Mouse (Mus musculus) C2C12 (cell line): Measurements from ENCODE around the gene Cd9. TPM values are rescaled to one million over a fixed set of nuclear protein-coding genes. Genes with fewer than 3 reads are reported as not detected.

Experiments
- H3K27me3 ChIP-seq: one replicate; pipeline ENCODE4 v1.6.1; 2011; ENCODE audit not compliant: control insufficient read depth, insufficient read depth, insufficient read length
- H3K36me3 ChIP-seq: one replicate; pipeline ENCODE4 v1.6.1; 2011; ENCODE audit not compliant: control insufficient read depth, insufficient read depth
- H3K4me3 ChIP-seq: one replicate; pipeline ENCODE4 v1.5.1; 2011; ENCODE audit warnings: mild to moderate bottlenecking, control low read depth; ENCODE audit not compliant: poor library complexity, insufficient read depth, severe bottlenecking
- H3K79me2 ChIP-seq: one replicate; pipeline ENCODE4 v1.6.1; 2011; ENCODE audit not compliant: control insufficient read depth, insufficient read depth
- H3K79me3 ChIP-seq: one replicate; pipeline ENCODE4 v1.6.1; 2011; ENCODE audit warnings: low read depth, control low read depth
- H3ac ChIP-seq: one replicate; pipeline ENCODE3; 2011; ENCODE audit warnings: low read depth; ENCODE audit not compliant: control insufficient read depth, insufficient read length
- CEBPB ChIP-seq: IDR thresholded peaks from one replicate; pipeline ENCODE4 v1.6.1; 2011; ENCODE audit warnings: low read depth, mild to moderate bottlenecking, control low read depth, moderate library complexity
- CTCF ChIP-seq: IDR thresholded peaks from one replicate; pipeline ENCODE4 v1.5.1; 2011; ENCODE audit not compliant: control insufficient read depth, insufficient read depth, insufficient read length
- FOSL1 ChIP-seq: IDR thresholded peaks from one replicate; pipeline ENCODE4 v1.8.0; 2011; ENCODE audit warnings: mild to moderate bottlenecking, low read length; ENCODE audit not compliant: poor library complexity, insufficient read depth, severe bottlenecking
- MAX ChIP-seq: IDR thresholded peaks from one replicate; pipeline ENCODE4 v1.6.1; 2011; ENCODE audit warnings: mild to moderate bottlenecking, control low read depth
- MYOD1 ChIP-seq: IDR thresholded peaks from one replicate; pipeline ENCODE4 v1.6.1; 2011; ENCODE audit warnings: low read depth; ENCODE audit not compliant: control insufficient read depth, insufficient read length
- MYOG ChIP-seq: IDR thresholded peaks from one replicate; pipeline ENCODE4 v1.6.1; 2011; ENCODE audit not compliant: control insufficient read depth, insufficient read length; ENCODE audit errors: extremely low read depth
- USF1 ChIP-seq: IDR thresholded peaks from one replicate; pipeline ENCODE4 v1.6.1; 2011; ENCODE audit warnings: low read depth, mild to moderate bottlenecking, control low read depth, moderate library complexity
- polyA plus RNA-seq: library from polyadenylated mRNA; unstranded; fragments of >200 nt; fragmentation: generic; extraction: Trizol; gene quantifications from one replicate; pipeline ENCODE4 v1.2.1, GENCODE M21; 2012; ENCODE audit warnings: missing spikeins

Gene Cd9
- polyA plus RNA-seq, 1 experiment, result 236 TPM

DNA sequence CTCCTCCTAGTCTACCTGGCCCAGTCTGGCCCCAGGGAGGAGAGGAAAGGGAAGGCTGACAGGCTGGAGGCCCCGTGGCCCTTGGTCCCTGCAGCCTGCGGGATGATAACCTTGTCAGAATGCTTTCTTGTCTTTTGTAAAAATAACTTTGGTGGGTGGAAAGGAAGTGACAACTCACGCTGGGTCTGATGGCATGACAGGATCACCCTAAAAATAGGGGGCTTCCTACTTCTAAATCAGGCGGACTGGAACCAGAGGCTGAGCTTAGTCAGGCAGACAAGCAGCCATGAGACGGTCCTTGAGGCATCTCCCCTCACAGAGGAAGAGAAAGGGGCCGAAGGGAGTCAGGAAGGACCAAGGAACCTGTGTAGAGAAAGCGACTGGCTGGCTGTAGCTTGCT lies 23.3 kb downstream of the Cd9 start:
- peaks cover 51% of the 10 kb centered on the region for H3K36me3 ChIP-seq
- no peak overlapping the region for H3K4me3 ChIP-seq
- peaks cover 94% of the 10 kb centered on the region for H3K79me2 ChIP-seq
- no peak overlapping the region for H3ac ChIP-seq
- peaks cover 49% of the 10 kb centered on the region for H3K79me3 ChIP-seq
- TF ChIP-seq MAX (no peak), FOSL1 (no peak), MYOD1 (no peak), CTCF (no peak), MYOG (no peak), CEBPB (no peak), USF1 (no peak)
- no peaks in the 10 kb centered on the region for H3K27me3 ChIP-seq

GRCm38 (mm10) chr6:125470616-125471015 lies 24.0 kb downstream of the Cd9 start:
- Histone ChIP-seq H3K4me3 (no peak overlapping the region), H3K36me3 (peaks cover 58% of the 10 kb centered on the region), H3ac (no peak overlapping the region), H3K79me2 (peaks cover 94% of the 10 kb centered on the region), H3K27me3 (no peaks in the 10 kb centered on the region), H3K79me3 (peaks cover 46% of the 10 kb centered on the region)
- TF ChIP-seq MAX (no peak), FOSL1 (no peak), USF1 (no peak), CTCF (no peak), CEBPB (no peak), MYOG (no peak), MYOD1 (no peak)

- TF ChIP-seq USF1, result no peak
- TF ChIP-seq FOSL1, result no peak
- no peak for TF ChIP-seq CTCF
- no peak for TF ChIP-seq MYOG
- Histone ChIP-seq H3K79me3 (peaks cover 37% of the 10 kb centered on the region), H3K36me3 (peaks cover 62% of the 10 kb centered on the region), H3K4me3 (no peak overlapping the region), H3K27me3 (no peaks in the 10 kb centered on the region), H3ac (no peak overlapping the region), H3K79me2 (peaks cover 83% of the 10 kb centered on the region)
Observed at GRCm38 (mm10) chr6:125469222-125469621, 25.4 kb downstream of the Cd9 start.

DNA sequence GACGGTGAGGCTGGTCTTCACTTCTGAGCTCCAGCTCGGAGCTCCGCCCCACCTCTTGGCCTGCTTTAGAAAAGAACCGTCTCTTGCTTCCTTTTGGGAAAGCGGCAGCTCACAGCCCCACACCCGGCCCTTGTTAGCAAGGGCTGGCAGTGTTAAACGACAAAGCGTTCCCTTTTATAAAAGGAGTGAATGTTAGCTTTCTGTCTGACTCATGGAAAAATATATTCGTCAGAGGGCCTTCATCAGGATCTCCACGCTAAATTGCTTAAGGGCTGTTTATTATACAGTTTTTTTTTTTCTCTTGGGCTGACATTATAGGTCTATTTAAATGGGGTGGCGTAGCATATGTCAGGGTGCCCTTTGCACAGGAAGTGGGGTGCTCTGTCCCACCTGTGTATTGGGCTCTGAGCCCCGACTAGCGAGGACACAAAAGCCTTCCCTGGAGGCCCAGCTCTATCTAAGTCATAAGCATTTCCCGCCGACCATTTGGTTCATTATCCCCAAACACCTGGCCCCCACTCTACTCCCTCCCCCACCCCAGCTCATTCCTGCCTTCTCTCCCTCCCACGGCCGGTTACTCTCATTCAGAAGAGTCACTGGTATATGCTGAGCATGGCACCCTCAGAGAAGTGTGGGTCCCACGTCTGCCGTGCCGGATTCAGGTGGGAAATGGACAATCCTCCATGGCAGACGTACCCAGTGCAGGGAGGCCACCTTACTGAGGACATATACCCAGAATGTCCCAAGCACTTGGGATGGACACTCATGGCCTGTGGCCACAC lies 26.2 kb downstream of the Cd9 start:
- TF ChIP-seq MYOG (no peak), MAX (no peak), FOSL1 (no peak), CTCF (no peak), MYOD1 (no peak), USF1 (no peak), CEBPB (no peak)
- no peaks in the 10 kb centered on the region for H3K27me3 ChIP-seq
- peaks cover 28% of the 10 kb centered on the region for H3K79me3 ChIP-seq
- H3K36me3 ChIP-seq, result peaks cover 68% of the 10 kb centered on the region
- peaks cover 75% of the 10 kb centered on the region for H3K79me2 ChIP-seq
- no peak overlapping the region for H3ac ChIP-seq
- H3K4me3 ChIP-seq, result no peak overlapping the region

DNA sequence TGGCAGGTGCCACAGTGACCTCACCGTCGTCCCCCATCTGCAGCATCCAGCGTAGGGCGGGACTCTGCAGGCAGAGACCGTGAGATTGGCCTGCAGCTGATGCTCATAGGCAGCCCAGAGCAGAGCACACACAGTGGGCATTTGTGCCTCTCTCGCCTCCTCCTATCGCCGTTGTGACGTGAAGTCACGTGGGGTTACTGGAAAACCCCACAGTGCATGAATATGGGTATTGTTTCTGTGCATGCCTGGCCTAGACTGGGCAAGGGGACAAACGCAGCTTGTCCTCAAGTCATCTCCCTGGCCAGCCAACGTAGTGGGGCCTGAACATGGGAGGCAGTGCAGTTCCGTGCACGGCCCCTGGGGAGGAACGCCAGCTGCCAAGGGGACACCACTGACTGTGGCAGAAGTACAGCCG lies 27.3 kb downstream of the Cd9 start:
- H3K4me3 ChIP-seq, result no peak overlapping the region
- H3K79me3 ChIP-seq, result peaks cover 18% of the 10 kb centered on the region
- no peak overlapping the region for H3ac ChIP-seq
- peaks cover 70% of the 10 kb centered on the region for H3K36me3 ChIP-seq
- TF ChIP-seq USF1 (no peak), MYOD1 (no peak), MAX (no peak), CEBPB (no peak), MYOG (no peak), FOSL1 (no peak), CTCF (no peak)
- peaks cover 64% of the 10 kb centered on the region for H3K79me2 ChIP-seq
- no peaks in the 10 kb centered on the region for H3K27me3 ChIP-seq
